Mouse (Mus musculus) embryonic facial prominence, embryonic 15.5 days (tissue): ENCODE measurements around the gene Atg5. TPM values are rescaled to one million over a fixed set of nuclear protein-coding genes. Genes with fewer than 3 reads are reported as not detected.
A peak's percentile ranks its signal among the peaks of the same experiment; 100 is the strongest.
"Not testable (repeated sequence)": the region's sequence is repeated elsewhere in the genome, so short reads cannot be mapped to it uniquely, and the experiment has no call there.

Source experiments
- ATAC-seq: fragments of 200-750 bp; cut with Nextera tagmentation; 2 replicates; pipeline ENCODE4 v1.8.0; 2017; ENCODE audit warnings: low read depth, moderate TSS enrichment; ENCODE audit not compliant: insufficient number of reproducible peaks, low FRiP score, low TSS enrichment
- H3K27ac ChIP-seq: fragments of 300-500 bp; sonication (generic); replicated peaks from 2 replicates; pipeline ENCODE4 v1.5.1; 2015; ENCODE audit warnings: mild to moderate bottlenecking, inconsistent platforms
- H3K27me3 ChIP-seq: fragments of 300-500 bp; sonication (generic); 2 replicates; pipeline ENCODE4 v1.6.1; 2015; ENCODE audit warnings: inconsistent platforms
- H3K36me3 ChIP-seq: fragments of 300-500 bp; sonication (generic); 2 replicates; pipeline ENCODE4 v1.6.1; 2015; ENCODE audit warnings: mild to moderate bottlenecking, inconsistent platforms
- H3K4me1 ChIP-seq: fragments of 300-500 bp; sonication (generic); 2 replicates; pipeline ENCODE4 v1.6.1; 2015; ENCODE audit warnings: inconsistent platforms
- H3K4me2 ChIP-seq: fragments of 300-500 bp; sonication (generic); replicated peaks from 2 replicates; pipeline ENCODE4 v1.6.1; 2015; ENCODE audit warnings: mild to moderate bottlenecking, inconsistent platforms
- H3K4me3 ChIP-seq: fragments of 300-500 bp; sonication (generic); replicated peaks from 2 replicates; pipeline ENCODE4 v1.5.1; 2015; ENCODE audit warnings: mild to moderate bottlenecking, inconsistent platforms
- H3K9ac ChIP-seq: fragments of 300-500 bp; sonication (generic); 2 replicates; pipeline ENCODE4 v1.6.1; 2015; ENCODE audit warnings: inconsistent platforms
- H3K9me3 ChIP-seq: fragments of 300-500 bp; sonication (generic); replicated peaks from 2 replicates; pipeline ENCODE4 v1.6.1; 2016; ENCODE audit warnings: inconsistent platforms
- WGBS: fragments of 180-500 bp; shearing (Covaris S2); methylation state at CpG from one replicate; pipeline ENCODE4 v1.1.7; 2015; 5-methylcytosine and 5-hydroxymethylcytosine counted together
- polyA plus RNA-seq: library from polyadenylated mRNA; unstranded; fragments of >200 nt; fragmentation: Nextera tagmentation; extraction: Ambion mirVana; gene quantifications from 2 replicates; pipeline ENCODE4 v1.2.1, GENCODE M21; 2015

The Atg5 gene
- 45.9 and 48.6 TPM in 2 replicates for polyA plus RNA-seq

GRCm38 (mm10) chr10:44268145-44268860 lies at the start of gene Atg5:
TSS of gene Atg5 (plus strand) at chr10:44268358.
- no peaks in the 10 kb centered on the region for H3K9me3 ChIP-seq
- peak within 1 kb of the TSS; percentile 90 for H3K9ac ChIP-seq
- H3K4me1 ChIP-seq: peaks cover 30% of the 10 kb centered on the region
- H3K27ac ChIP-seq: peak within 1 kb of the TSS; percentile 94
- H3K36me3 ChIP-seq: no peaks in the 10 kb centered on the region
- ATAC-seq: peak; percentile 96
- no peaks in the 10 kb centered on the region for H3K27me3 ChIP-seq
- WGBS: under 1% methylated on average over 63 of the region's 63 CpGs
- H3K4me2 ChIP-seq: peak within 1 kb of the TSS; percentile 63
- peak within 1 kb of the TSS; percentile 92 for H3K4me3 ChIP-seq

- not testable (repeated sequence) for H3K27ac ChIP-seq, H3K9ac ChIP-seq, H3K4me3 ChIP-seq, H3K4me2 ChIP-seq, H3K4me1 ChIP-seq, H3K9me3 ChIP-seq, H3K36me3 ChIP-seq, H3K27me3 ChIP-seq, ATAC-seq
- WGBS: 3% methylated on average over 2 of the region's 2 CpGs
These were observed 49.1 kb upstream of the Atg5 start for GRCm38 (mm10) chr10:44219073-44219472.

- no peak overlapping the region for H3K27ac ChIP-seq
- whole genome bisulfite sequencing: 90% methylated on average over 9 of the region's 9 CpGs
- H3K36me3 ChIP-seq: no peaks in the 10 kb centered on the region
- no peak overlapping the region for H3K4me2 ChIP-seq
- ATAC-seq: no peak
- H3K9me3 ChIP-seq: no peaks in the 10 kb centered on the region
- H3K4me3 ChIP-seq: no peak overlapping the region
- no peak overlapping the region for H3K9ac ChIP-seq
- H3K27me3 ChIP-seq: no peaks in the 10 kb centered on the region
- no peaks in the 10 kb centered on the region for H3K4me1 ChIP-seq
These were observed 43.8 kb upstream of the Atg5 start for GRCm38 (mm10) chr10:44224345-44224744.

- H3K4me1 ChIP-seq, H3K27ac ChIP-seq, H3K36me3 ChIP-seq, H3K9ac ChIP-seq, H3K27me3 ChIP-seq, H3K4me2 ChIP-seq, H3K9me3 ChIP-seq, ATAC-seq, H3K4me3 ChIP-seq: not testable (repeated sequence)
- WGBS: 3% methylated on average over 1 of the region's 1 CpGs
These were observed 34.8 kb upstream of the Atg5 start for GRCm38 (mm10) chr10:44233351-44233750.

- H3K36me3 ChIP-seq, H3K27ac ChIP-seq, H3K9ac ChIP-seq, H3K4me3 ChIP-seq, H3K27me3 ChIP-seq, ATAC-seq, H3K4me2 ChIP-seq, H3K4me1 ChIP-seq, H3K9me3 ChIP-seq: not testable (repeated sequence)
- WGBS: 35% methylated on average over 7 of the region's 7 CpGs
These were observed 32.9 kb upstream of the Atg5 start for GRCm38 (mm10) chr10:44235298-44235697.

GRCm38 (mm10) chr10:44256624-44257023 lies 11.5 kb upstream of the Atg5 start:
- Histone ChIP-seq H3K9me3 (no peaks in the 10 kb centered on the region), H3K4me1 (no peaks in the 10 kb centered on the region), H3K9ac (no peak overlapping the region), H3K27ac (no peak overlapping the region), H3K36me3 (no peaks in the 10 kb centered on the region), H3K4me3 (no peak overlapping the region), H3K4me2 (no peak overlapping the region), H3K27me3 (no peaks in the 10 kb centered on the region)
- no peak for ATAC-seq
- 38% methylated on average over 7 of the region's 7 CpGs for WGBS

GRCm38 (mm10) chr10:44265835-44266234 lies 2.3 kb upstream of the Atg5 start:
- H3K9ac ChIP-seq: no peak overlapping the region
- no peak for ATAC-seq
- no peaks in the 10 kb centered on the region for H3K27me3 ChIP-seq
- H3K36me3 ChIP-seq: no peaks in the 10 kb centered on the region
- H3K27ac ChIP-seq: no peak overlapping the region
- 60% methylated on average over 3 of the region's 3 CpGs for WGBS
- peaks cover 30% of the 10 kb centered on the region for H3K4me1 ChIP-seq
- no peaks in the 10 kb centered on the region for H3K9me3 ChIP-seq
- no peak overlapping the region for H3K4me3 ChIP-seq
- H3K4me2 ChIP-seq: peak overlapping the region; percentile 63

- Histone ChIP-seq H3K27ac (no peak overlapping the region), H3K4me2 (peak overlapping the region; percentile 63; the same call in 1 of the 2 replicates), H3K9ac (no peak overlapping the region), H3K27me3 (no peaks in the 10 kb centered on the region), H3K4me1 (peaks cover 30% of the 10 kb centered on the region), H3K4me3 (no peak overlapping the region; the same call in 1 of the 2 replicates), H3K9me3 (no peaks in the 10 kb centered on the region), H3K36me3 (no peaks in the 10 kb centered on the region)
- ATAC-seq: no peak
These were observed 1.6 kb upstream of the Atg5 start for GRCm38 (mm10) chr10:44266561-44266960.

- ATAC-seq: no peak
- H3K4me2 ChIP-seq: peak overlapping the region; percentile 63
- no peaks in the 10 kb centered on the region for H3K9me3 ChIP-seq
- 3% methylated on average over 11 of the region's 11 CpGs for WGBS
- H3K27ac ChIP-seq: peak overlapping the region; percentile 68
- peak overlapping the region; percentile 92 for H3K4me3 ChIP-seq
- peaks cover 30% of the 10 kb centered on the region for H3K4me1 ChIP-seq
- H3K27me3 ChIP-seq: no peaks in the 10 kb centered on the region
- no peaks in the 10 kb centered on the region for H3K36me3 ChIP-seq
- H3K9ac ChIP-seq: peak overlapping the region; percentile 90
These were observed 574 bp upstream of the Atg5 start for GRCm38 (mm10) chr10:44267426-44268142.

GRCm38 (mm10) chr10:44269211-44269610 lies 1.1 kb downstream of the Atg5 start:
- H3K36me3 ChIP-seq: no peaks in the 10 kb centered on the region
- H3K4me3 ChIP-seq: peak overlapping the region; percentile 92
- WGBS: 62% methylated on average over 2 of the region's 2 CpGs
- no peak overlapping the region for H3K27ac ChIP-seq
- H3K9ac ChIP-seq: no peak overlapping the region
- H3K4me1 ChIP-seq: peaks cover 30% of the 10 kb centered on the region
- no peaks in the 10 kb centered on the region for H3K27me3 ChIP-seq
- H3K9me3 ChIP-seq: no peaks in the 10 kb centered on the region
- ATAC-seq: no peak
- peak overlapping the region; percentile 63 for H3K4me2 ChIP-seq

- H3K27ac ChIP-seq: no peak overlapping the region
- no peaks in the 10 kb centered on the region for H3K9me3 ChIP-seq
- peaks cover 10% of the 10 kb centered on the region for H3K36me3 ChIP-seq
- no peak for ATAC-seq
- no peaks in the 10 kb centered on the region for H3K27me3 ChIP-seq
- H3K9ac ChIP-seq: no peak overlapping the region
- no peak overlapping the region for H3K4me3 ChIP-seq
- WGBS: 74% methylated on average over 1 of the region's 1 CpGs
- no peaks in the 10 kb centered on the region for H3K4me1 ChIP-seq
- H3K4me2 ChIP-seq: no peak overlapping the region
These were observed 14.2 kb downstream of the Atg5 start for GRCm38 (mm10) chr10:44282323-44282722.
